Mouse (Mus musculus) heart, embryonic 15.5 days (tissue): ENCODE measurements around the gene Ttc7b. TPM values are rescaled to one million over a fixed set of nuclear protein-coding genes. Genes with fewer than 3 reads are reported as not detected.

Source experiments
- ATAC-seq: fragments of 200-750 bp; cut with Nextera tagmentation; replicated peaks from 2 replicates; pipeline ENCODE4 v1.8.0; 2017; ENCODE audit warnings: low read depth, moderate TSS enrichment; ENCODE audit not compliant: insufficient number of reproducible peaks, insufficient read depth, low FRiP score
- H3K27ac ChIP-seq: fragments of 300-500 bp; sonication (generic); 2 replicates; pipeline ENCODE4 v1.5.1; 2015; ENCODE audit warnings: mild to moderate bottlenecking, inconsistent platforms
- H3K27me3 ChIP-seq: fragments of 300-500 bp; sonication (generic); 2 replicates; pipeline ENCODE4 v1.6.1; 2015; ENCODE audit warnings: inconsistent platforms
- H3K36me3 ChIP-seq: fragments of 300-500 bp; sonication (generic); 2 replicates; pipeline ENCODE4 v1.6.1; 2015; ENCODE audit warnings: mild to moderate bottlenecking, inconsistent platforms
- H3K4me1 ChIP-seq: fragments of 300-500 bp; sonication (generic); replicated peaks from 2 replicates; pipeline ENCODE4 v1.6.1; 2015; ENCODE audit warnings: inconsistent platforms
- H3K4me2 ChIP-seq: fragments of 300-500 bp; sonication (generic); 2 replicates; pipeline ENCODE4 v1.6.1; 2015; ENCODE audit warnings: inconsistent platforms, mild to moderate bottlenecking, moderate library complexity
- H3K4me3 ChIP-seq: fragments of 300-500 bp; sonication (generic); 2 replicates; pipeline ENCODE4 v1.5.1; 2015; ENCODE audit warnings: mild to moderate bottlenecking, inconsistent platforms
- H3K9ac ChIP-seq: fragments of 300-500 bp; sonication (generic); 2 replicates; pipeline ENCODE4 v1.6.1; 2015; ENCODE audit warnings: mild to moderate bottlenecking, inconsistent platforms
- H3K9me3 ChIP-seq: fragments of 300-500 bp; sonication (generic); replicated peaks from 2 replicates; pipeline ENCODE4 v1.6.1; 2016; ENCODE audit warnings: inconsistent platforms
- WGBS: fragments of 180-500 bp; shearing (Covaris S2); methylation state at CpG from one replicate; pipeline ENCODE4 v1.1.7; 2015; ENCODE audit warnings: mixed read lengths; 5-methylcytosine and 5-hydroxymethylcytosine counted together
- polyA plus RNA-seq: library from polyadenylated mRNA; unstranded; fragments of >200 nt; fragmentation: Nextera tagmentation; extraction: Ambion mirVana; gene quantifications from 2 replicates; pipeline ENCODE4 v1.2.1, GENCODE M21; 2015

Ttc7b gene
- polyA plus RNA-seq, 1 experiment from 2014 or later: 9.2 TPM

- Histone ChIP-seq H3K27ac (peak overlapping the region; percentile 49; the same call in 1 of the 2 replicates), H3K9ac (no peak overlapping the region; the same call in 1 of the 2 replicates)
- WGBS: 63% methylated on average over 9 of the region's 9 CpGs
Measured at GRCm38 (mm10) chr12:100527241-100527640, 6.6 kb upstream of the Ttc7b start.

DNA sequence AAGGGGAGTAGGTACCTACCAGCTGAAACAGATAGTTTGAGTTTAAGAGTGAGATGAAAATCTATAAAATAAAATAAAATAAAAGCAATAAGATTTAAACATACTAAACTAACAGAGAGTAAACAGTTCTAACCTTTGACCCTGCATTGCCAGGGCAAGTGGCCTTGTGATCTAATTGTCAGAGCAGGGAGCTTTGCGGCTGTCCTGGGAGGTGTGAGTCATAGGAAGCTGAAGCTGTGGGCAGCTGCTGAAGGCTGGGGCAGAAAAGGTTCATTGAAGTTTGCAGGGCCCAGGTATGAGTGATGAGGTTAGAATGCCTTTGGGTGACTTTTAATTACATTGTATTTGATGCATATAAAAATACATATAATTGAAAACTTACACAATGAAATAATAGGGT, 5.3 kb upstream of the Ttc7b start:
- Histone ChIP-seq H3K4me1 (peaks cover 24% of the 10 kb centered on the region), H3K4me3 (no peak overlapping the region), H3K27ac (no peak overlapping the region), H3K9ac (no peak overlapping the region), H3K4me2 (no peak overlapping the region), H3K36me3 (no peaks in the 10 kb centered on the region), H3K9me3 (no peaks in the 10 kb centered on the region), H3K27me3 (no peaks in the 10 kb centered on the region)
- WGBS: 57% methylated on average over 1 of the region's 1 CpGs
- no peak for ATAC-seq

More at GRCm38 (mm10) chr12:100527241-100527640, 6.6 kb upstream of the Ttc7b start:
- ATAC-seq: no peak
- Histone ChIP-seq H3K4me3 (peak overlapping the region; percentile 26; the same call in 1 of the 2 replicates), H3K9me3 (no peaks in the 10 kb centered on the region), H3K36me3 (no peaks in the 10 kb centered on the region), H3K27me3 (no peaks in the 10 kb centered on the region), H3K4me1 (peaks cover 28% of the 10 kb centered on the region), H3K4me2 (peak overlapping the region; percentile 57)

- Histone ChIP-seq H3K4me2 (peak overlapping the region; percentile 85), H3K27me3 (no peaks in the 10 kb centered on the region), H3K4me3 (peak overlapping the region; percentile 95), H3K9me3 (no peaks in the 10 kb centered on the region), H3K27ac (peak overlapping the region; percentile 83), H3K4me1 (peaks cover 39% of the 10 kb centered on the region), H3K36me3 (0 out of 2 replicates have a peak, but pooled peaks cover 3% of the 10 kb centered on the region), H3K9ac (peak overlapping the region; percentile 98)
- peak; percentile 79 for ATAC-seq
- WGBS: under 1% methylated on average over 76 of the region's 76 CpGs
Measured at GRCm38 (mm10) chr12:100520077-100520793, 391 bp downstream of the Ttc7b start.

GRCm38 (mm10) chr12:100519684-100520076, 946 bp downstream of the Ttc7b start:
- H3K9ac ChIP-seq: peak overlapping the region; percentile 98
- H3K27me3 ChIP-seq: no peaks in the 10 kb centered on the region
- 44% methylated on average over 7 of the region's 7 CpGs for WGBS
- 0 out of 2 replicates have a peak, but pooled peaks cover 3% of the 10 kb centered on the region for H3K36me3 ChIP-seq
- peak overlapping the region; percentile 95 for H3K4me3 ChIP-seq
- H3K4me1 ChIP-seq: peaks cover 39% of the 10 kb centered on the region
- H3K9me3 ChIP-seq: no peaks in the 10 kb centered on the region
- H3K4me2 ChIP-seq: peak overlapping the region; percentile 85
- H3K27ac ChIP-seq: peak overlapping the region; percentile 83; the same call in 1 of the 2 replicates
- no peak for ATAC-seq

DNA sequence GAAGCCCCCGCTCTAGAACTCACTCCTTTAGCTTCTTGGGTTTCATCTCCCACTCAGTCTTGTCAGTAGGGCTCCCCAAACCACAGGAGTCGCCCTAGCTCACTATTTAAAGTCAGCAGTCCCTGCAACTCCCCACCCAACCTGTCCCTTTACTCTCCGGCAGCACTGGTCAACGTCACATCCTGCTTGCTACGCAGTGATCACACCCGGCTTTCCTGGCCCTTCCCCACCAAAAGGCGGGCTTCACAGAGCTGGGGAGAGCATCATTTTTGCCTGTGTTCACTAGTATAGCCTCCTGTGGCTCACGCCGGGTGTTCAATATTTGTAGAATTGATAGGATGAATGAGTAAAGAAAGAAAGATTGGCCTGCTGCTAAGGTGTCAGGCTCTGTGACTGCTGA, 3.3 kb downstream of the Ttc7b start:
- H3K9me3 ChIP-seq: no peaks in the 10 kb centered on the region
- H3K36me3 ChIP-seq: 0 out of 2 replicates have a peak, but pooled peaks cover 3% of the 10 kb centered on the region
- peaks cover 47% of the 10 kb centered on the region for H3K4me1 ChIP-seq

GRCm38 (mm10) chr12:100516161-100516838, 4.3 kb downstream of the Ttc7b start:
- Histone ChIP-seq H3K9ac (no peak overlapping the region), H3K36me3 (0 out of 2 replicates have a peak, but pooled peaks cover 3% of the 10 kb centered on the region), H3K4me2 (no peak overlapping the region), H3K27me3 (no peaks in the 10 kb centered on the region), H3K4me3 (no peak overlapping the region), H3K9me3 (no peaks in the 10 kb centered on the region), H3K4me1 (peaks cover 50% of the 10 kb centered on the region), H3K27ac (no peak overlapping the region)
- 100% methylated on average over 1 of the region's 1 CpGs for WGBS
- ATAC-seq: no peak

More for the DNA sequence above, 3.3 kb downstream of the Ttc7b start:
- H3K4me3 ChIP-seq: no peak overlapping the region
- no peak overlapping the region for H3K9ac ChIP-seq
- no peak overlapping the region for H3K27ac ChIP-seq
- no peak overlapping the region for H3K4me2 ChIP-seq
- ATAC-seq: no peak
- no peaks in the 10 kb centered on the region for H3K27me3 ChIP-seq
- 79% methylated on average over 9 of the region's 9 CpGs for WGBS

- Histone ChIP-seq H3K27ac (no peak overlapping the region), H3K9me3 (no peaks in the 10 kb centered on the region), H3K9ac (no peak overlapping the region), H3K4me2 (no peak overlapping the region), H3K27me3 (no peaks in the 10 kb centered on the region), H3K36me3 (0 out of 2 replicates have a peak, but pooled peaks cover 3% of the 10 kb centered on the region), H3K4me1 (peaks cover 46% of the 10 kb centered on the region), H3K4me3 (no peak overlapping the region)
- 73% methylated on average over 4 of the region's 4 CpGs for whole genome bisulfite sequencing
- ATAC-seq: no peak
Measured at GRCm38 (mm10) chr12:100515493-100515892, 5.1 kb downstream of the Ttc7b start.

GRCm38 (mm10) chr12:100514611-100515010, 6.0 kb downstream of the Ttc7b start:
- 51% methylated on average over 1 of the region's 1 CpGs for WGBS

DNA sequence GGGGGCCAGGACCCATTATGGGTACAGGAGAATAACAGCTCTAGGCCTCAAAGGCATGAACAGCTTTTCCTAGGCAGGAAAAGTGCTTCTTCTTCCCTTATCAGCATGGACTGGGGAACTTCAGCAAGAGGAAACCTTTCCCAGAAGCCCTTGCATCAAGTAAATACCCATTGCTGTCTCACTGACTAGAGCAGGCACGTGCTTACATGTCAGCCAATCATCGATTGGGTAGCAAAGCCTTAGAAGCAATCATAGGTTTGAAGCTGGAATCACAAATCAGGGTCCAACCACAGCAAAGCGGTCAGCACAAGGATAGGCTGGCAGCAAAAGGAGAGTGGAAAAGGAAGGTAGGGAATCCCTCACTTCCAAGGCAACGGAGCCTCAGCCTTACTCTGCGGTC, 7.5 kb downstream of the Ttc7b start:
- peak overlapping the region; percentile 31; the same call in 1 of the 2 replicates for H3K27ac ChIP-seq

More at GRCm38 (mm10) chr12:100514611-100515010, 6.0 kb downstream of the Ttc7b start:
- H3K9me3 ChIP-seq: no peaks in the 10 kb centered on the region
- H3K4me1 ChIP-seq: peaks cover 44% of the 10 kb centered on the region
- no peak overlapping the region for H3K9ac ChIP-seq
- no peak overlapping the region for H3K27ac ChIP-seq
- H3K27me3 ChIP-seq: no peaks in the 10 kb centered on the region
- ATAC-seq: no peak
- H3K4me3 ChIP-seq: no peak overlapping the region
- 0 out of 2 replicates have a peak, but pooled peaks cover 3% of the 10 kb centered on the region for H3K36me3 ChIP-seq
- no peak overlapping the region for H3K4me2 ChIP-seq

DNA sequence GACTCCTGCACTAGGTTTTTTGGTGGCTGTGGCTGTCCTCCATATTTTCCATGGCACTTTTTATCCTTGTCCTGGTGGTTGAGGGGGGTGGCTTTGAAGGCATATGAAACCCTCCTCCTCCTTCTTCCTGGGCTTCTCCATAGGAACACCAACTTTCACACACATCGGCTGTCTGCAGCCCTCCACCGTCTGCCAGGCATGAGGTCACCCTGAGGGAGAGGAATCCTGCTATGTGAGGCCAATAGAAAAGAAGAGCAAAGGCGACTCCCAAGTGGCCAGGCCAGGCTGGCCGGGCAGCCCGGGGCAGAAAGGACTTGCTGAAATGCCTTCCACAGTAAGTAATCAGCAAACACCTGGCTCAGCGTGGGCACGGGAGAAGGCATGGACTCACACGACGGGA, 8.0 kb downstream of the Ttc7b start:
- Histone ChIP-seq H3K27me3 (no peaks in the 10 kb centered on the region), H3K4me3 (no peak overlapping the region), H3K36me3 (0 out of 2 replicates have a peak, but pooled peaks cover 3% of the 10 kb centered on the region), H3K4me1 (peaks cover 28% of the 10 kb centered on the region), H3K9me3 (no peaks in the 10 kb centered on the region), H3K4me2 (no peak overlapping the region; the same call in 1 of the 2 replicates), H3K27ac (peak overlapping the region; percentile 31; the same call in 1 of the 2 replicates), H3K9ac (no peak overlapping the region)
- 38% methylated on average over 9 of the region's 9 CpGs for WGBS
- 0 out of 2 replicates have a peak, but pooled peaks have one; percentile 20 for ATAC-seq

More for the DNA sequence above, 7.5 kb downstream of the Ttc7b start:
- Histone ChIP-seq H3K4me1 (peaks cover 29% of the 10 kb centered on the region), H3K36me3 (0 out of 2 replicates have a peak, but pooled peaks cover 3% of the 10 kb centered on the region), H3K27me3 (no peaks in the 10 kb centered on the region), H3K4me3 (no peak overlapping the region), H3K9ac (no peak overlapping the region), H3K9me3 (no peaks in the 10 kb centered on the region), H3K4me2 (no peak overlapping the region; the same call in 1 of the 2 replicates)
- 85% methylated on average over 5 of the region's 5 CpGs for WGBS
- ATAC-seq: no peak

DNA sequence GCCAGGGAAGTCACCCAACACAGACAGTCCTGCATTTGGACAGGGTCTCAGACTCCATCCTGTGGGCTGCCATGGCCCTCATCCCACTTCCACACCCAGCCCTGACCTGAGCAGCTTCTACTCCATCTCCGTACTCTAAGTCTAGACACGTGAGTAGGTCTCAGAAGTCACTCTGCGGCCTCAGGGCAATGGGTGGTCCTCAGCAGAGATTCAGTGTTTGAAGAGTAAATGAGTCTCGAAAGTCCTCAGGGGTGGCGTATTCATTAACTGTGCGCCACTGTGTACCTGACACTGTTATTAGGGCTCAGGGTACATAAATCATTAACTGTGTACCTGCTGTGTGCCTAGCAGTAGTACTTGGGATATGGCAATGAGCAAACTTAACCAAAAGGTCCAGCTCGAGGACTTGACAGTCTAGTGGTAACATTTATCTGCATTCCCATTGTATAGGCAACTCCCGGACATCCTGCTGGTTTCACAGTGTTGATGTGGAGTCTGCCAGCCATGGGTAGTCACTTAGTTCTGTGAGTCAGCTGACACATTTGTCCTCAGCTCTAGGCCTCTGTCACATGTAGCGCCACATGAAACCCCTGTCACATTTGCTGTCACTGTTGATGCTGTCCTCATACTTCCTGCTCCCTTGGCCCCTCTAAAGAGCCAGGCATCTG, 10.9 kb downstream of the Ttc7b start:
- no peak; the same call in 1 of the 2 replicates for ATAC-seq

More for the DNA sequence above, 10.9 kb downstream of the Ttc7b start:
- no peak overlapping the region for H3K9ac ChIP-seq
- no peak overlapping the region for H3K4me3 ChIP-seq
- peaks cover 17% of the 10 kb centered on the region for H3K4me1 ChIP-seq
- no peaks in the 10 kb centered on the region for H3K27me3 ChIP-seq
- no peaks in the 10 kb centered on the region for H3K9me3 ChIP-seq
- H3K4me2 ChIP-seq: no peak overlapping the region
- H3K27ac ChIP-seq: no peak overlapping the region
- WGBS: 84% methylated on average over 9 of the region's 9 CpGs
- H3K36me3 ChIP-seq: no peaks in the 10 kb centered on the region
